Mouse (Mus musculus) CD8-positive naive resting alpha-beta T cell, adult 57 days (primary cell): ENCODE measurements around the gene Fbxw15. TPM values are rescaled to one million over a fixed set of nuclear protein-coding genes. Genes with fewer than 3 reads are reported as not detected.

Experiments used
- total RNA-seq: library from RNA; stranded (reverse); gene quantifications from one replicate; pipeline ENCODE4 v1.2.4, GENCODE M21; 2023

Fbxw15 gene
- total RNA-seq, result not detected

DNA sequence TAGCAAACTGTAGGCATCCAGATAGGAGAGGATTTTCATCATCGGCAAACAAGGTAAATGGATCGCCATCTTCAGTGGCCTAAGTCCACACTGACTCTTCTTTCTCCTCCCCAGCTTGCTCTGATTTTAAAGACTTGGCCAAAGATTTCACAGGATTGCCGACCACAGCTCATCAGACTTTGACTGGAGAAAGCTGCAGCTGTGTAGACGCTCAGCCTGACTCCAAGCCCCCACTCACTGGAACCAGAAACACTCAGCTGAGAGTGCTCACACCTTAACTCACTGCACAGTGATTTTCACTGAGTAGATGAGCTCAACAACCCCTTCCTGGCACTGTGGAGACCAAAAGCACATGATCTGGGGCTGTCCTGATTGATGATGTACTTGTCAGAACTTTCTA lies at the start of gene Fbxw15:
Fbxw15 (minus strand) TSS at position 101 of the 400 bp plus-strand sequence.

Other genes with a start within 250 kb of the Fbxw15 start
- not detected for gene Fbxw28, start 228.6 kb downstream of the Fbxw15 start, total RNA-seq
- not detected for gene Fbxw22, start 164.0 kb downstream of the Fbxw15 start, total RNA-seq
- not detected for gene Fbxw16, start 119.1 kb downstream of the Fbxw15 start, total RNA-seq
- not detected for gene Fbxw19, start 72.4 kb downstream of the Fbxw15 start, total RNA-seq
- gene Fbxw24, start 57.8 kb upstream of the Fbxw15 start, total RNA-seq, result not detected
- gene Fbxw25, start 96.4 kb upstream of the Fbxw15 start, total RNA-seq, result not detected
- gene Fbxw18, start 134.4 kb upstream of the Fbxw15 start, total RNA-seq, result not detected
- gene Fbxw26, start 177.8 kb upstream of the Fbxw15 start, total RNA-seq, result not detected
- not detected for gene Fbxw27, start 222.4 kb upstream of the Fbxw15 start, total RNA-seq
- not detected for gene Spink8, start 244.0 kb upstream of the Fbxw15 start, total RNA-seq